Mouse (Mus musculus) Patski (cell line): ENCODE data around the gene Rasgef1b. TPM values are rescaled to one million over a fixed set of nuclear protein-coding genes. Genes with fewer than 3 reads are reported as not detected.

ENCODE experiments used
- ATAC-seq: fragments of 100-300 bp; one replicate; pipeline ENCODE4 v1.8.0; 2021
- CTCF ChIA-PET: fragments of 350-600 bp; sonication (Branson Sonifier 250); formaldehyde crosslinking; loops from one replicate; lab custom pipeline; 2022; ENCODE audit warnings: inconsistent platforms; lab: Charles Lee
- POLR2A ChIA-PET: fragments of 350-600 bp; sonication (Branson Sonifier 250); formaldehyde crosslinking; loops from one replicate; lab custom pipeline; 2022; ENCODE audit warnings: antibody characterized with exemption, inconsistent platforms; lab: Charles Lee
- DNase-seq: peaks from one replicate; pipeline ENCODE4 v3.0.0-alpha.2; 2011; ENCODE audit warnings: low read depth, low spot score
- H3K27me3 ChIP-seq: fragments of 371-371 bp; one replicate; pipeline ENCODE4 v1.5.1; 2021
- CTCF ChIP-seq: fragments of 100-300 bp; IDR thresholded peaks from one replicate; pipeline ENCODE4 v1.5.1; 2021
- in situ Hi-C: fragments of 300-500 bp; cut with MboI; formaldehyde crosslinking; loops from 3 replicates; pipeline ENCODE4 v1.11.1; 2018; ENCODE audit warnings: low pct_unique_long_range_greater_than_20kb, mixed read lengths
- polyA plus RNA-seq: library from polyadenylated mRNA; unstranded; gene quantifications from one replicate; pipeline ENCODE4 v1.2.3, GENCODE M21; 2021

Rasgef1b gene
- polyA plus RNA-seq, 1 experiment from 2014 or later, result 1.3 TPM

GRCm38 (mm10) chr5:99634010-99634541 lies 94.8 kb downstream of the Rasgef1b start:
- in situ Hi-C loops, result no loop called here
- ChIA-PET CTCF (no interaction called here), POLR2A (no interaction called here)
- H3K27me3 ChIP-seq, result peaks cover under 1% of the 10 kb centered on the region
- ATAC-seq (no peak), DNase-seq (no peak)
- peak; percentile 40 for TF ChIP-seq CTCF

GRCm38 (mm10) chr5:99633548-99633947 lies 95.3 kb downstream of the Rasgef1b start:
- CTCF ChIA-PET, result no interaction called here
- TF ChIP-seq CTCF, result no peak
- ATAC-seq (no peak), DNase-seq (no peak)
- H3K27me3 ChIP-seq, result peaks cover 3% of the 10 kb centered on the region
- POLR2A ChIA-PET, result no interaction called here
- in situ Hi-C loops, result no loop called here

GRCm38 (mm10) chr5:99632649-99633310 lies 96.1 kb downstream of the Rasgef1b start:
- TF ChIP-seq CTCF, result no peak
- no peak for ATAC-seq

GRCm38 (mm10) chr5:99630087-99630486 lies 98.8 kb downstream of the Rasgef1b start:
- ChIA-PET POLR2A (no interaction called here), CTCF (interaction anchor here (1.1 kb wide), 1 partner anchor 415 kb away, joined by 3 read pairs; no protein-coding TSS in a partner anchor)
- DNase-seq (no peak), ATAC-seq (no peak)
- TF ChIP-seq CTCF, result peak; percentile 46
- peaks cover 3% of the 10 kb centered on the region for H3K27me3 ChIP-seq
- in situ Hi-C loops, result no loop called here

More at GRCm38 (mm10) chr5:99632649-99633310, 96.1 kb downstream of the Rasgef1b start:
- CTCF ChIA-PET, result no interaction called here
- in situ Hi-C loops, result no loop called here
- POLR2A ChIA-PET, result interaction anchor here (0.6 kb wide), 1 partner anchor 384 kb away, joined by 3 read pairs; no protein-coding TSS in a partner anchor
- peaks cover 3% of the 10 kb centered on the region for H3K27me3 ChIP-seq
- no peak for DNase-seq

GRCm38 (mm10) chr5:99625603-99626002 lies 103.3 kb downstream of the Rasgef1b start:
- no peak for TF ChIP-seq CTCF
- in situ Hi-C loops, result no loop called here

GRCm38 (mm10) chr5:99620771-99621170 lies 108.1 kb downstream of the Rasgef1b start:
- ChIA-PET POLR2A (no interaction called here), CTCF (no interaction called here)
- ATAC-seq (no peak), DNase-seq (no peak)
- in situ Hi-C loops, result no loop called here
- no peak for TF ChIP-seq CTCF
- peaks cover 10% of the 10 kb centered on the region for H3K27me3 ChIP-seq

More at GRCm38 (mm10) chr5:99625603-99626002, 103.3 kb downstream of the Rasgef1b start:
- no peak for DNase-seq
- ChIA-PET CTCF (no interaction called here), POLR2A (interaction anchor here (0.6 kb wide), 1 partner anchor 120 kb away, joined by 4 read pairs; no protein-coding TSS in a partner anchor)
- peaks cover 11% of the 10 kb centered on the region for H3K27me3 ChIP-seq
- ATAC-seq, result no peak

GRCm38 (mm10) chr5:99617271-99617800 lies 111.5 kb downstream of the Rasgef1b start:
- ATAC-seq (no peak), DNase-seq (no peak)
- in situ Hi-C loops, result no loop called here
- no peak for TF ChIP-seq CTCF
- ChIA-PET POLR2A (no interaction called here), CTCF (no interaction called here)
- peaks cover 21% of the 10 kb centered on the region for H3K27me3 ChIP-seq

- ChIA-PET CTCF (no interaction called here), POLR2A (interaction anchor here (0.7 kb wide), 1 partner anchor 175 kb away, joined by 3 read pairs; no protein-coding TSS in a partner anchor)
- TF ChIP-seq CTCF, result no peak
- no peak for ATAC-seq
- peaks cover 20% of the 10 kb centered on the region for H3K27me3 ChIP-seq
- DNase-seq, result no peak
- in situ Hi-C loops, result no loop called here
Observed at GRCm38 (mm10) chr5:99613321-99614118, 115.3 kb downstream of the Rasgef1b start.

- H3K27me3 ChIP-seq, result no peaks in the 10 kb centered on the region
- ATAC-seq (no peak), DNase-seq (no peak)
- TF ChIP-seq CTCF, result no peak
- POLR2A ChIA-PET, result no interaction called here
- in situ Hi-C loops, result no loop called here
- CTCF ChIA-PET, result no interaction called here
Observed at GRCm38 (mm10) chr5:99607602-99608001, 121.3 kb downstream of the Rasgef1b start.

GRCm38 (mm10) chr5:99606164-99606858 lies 122.6 kb downstream of the Rasgef1b start:
- H3K27me3 ChIP-seq, result no peaks in the 10 kb centered on the region
- no peak for TF ChIP-seq CTCF
- DNase-seq, result no peak
- CTCF ChIA-PET, result no interaction called here
- in situ Hi-C loops, result no loop called here
- no peak for ATAC-seq
- POLR2A ChIA-PET, result no interaction called here
